Mouse (Mus musculus) embryo, embryonic 9.5 days (tissue): ENCODE data around the gene Urad.

ENCODE experiments used
- DNase-seq: peaks from one replicate; pipeline ENCODE4 v3.0.0-alpha.2; 2017; ENCODE audit errors: extremely low spot score

Urad gene

GRCm38 (mm10) chr5:147300001-147300363 is 22.3 kb downstream of the Urad start:
- DNase-seq: no peak

GRCm38 (mm10) chr5:147299255-147300000 is 22.8 kb downstream of the Urad start:
- peak; percentile 82 for DNase-seq

GRCm38 (mm10) chr5:147297249-147297648 is 25.0 kb downstream of the Urad start:
- DNase-seq: no peak

- peak; percentile 56 for DNase-seq
Measured at GRCm38 (mm10) chr5:147294121-147294520, 28.1 kb downstream of the Urad start.

- peak; percentile 87 for DNase-seq
Measured at GRCm38 (mm10) chr5:147293127-147293910, 28.9 kb downstream of the Urad start.

- no peak for DNase-seq
Measured at GRCm38 (mm10) chr5:147292506-147293120, 29.6 kb downstream of the Urad start.

GRCm38 (mm10) chr5:147291764-147292505 is 30.3 kb downstream of the Urad start:
- DNase-seq: peak; percentile 5

GRCm38 (mm10) chr5:147284365-147284764 is 37.9 kb downstream of the Urad start:
- no peak for DNase-seq

- DNase-seq: no peak
Measured at GRCm38 (mm10) chr5:147277547-147277925, 44.7 kb downstream of the Urad start.

- no peak for DNase-seq
Measured at GRCm38 (mm10) chr5:147276701-147277546, 45.3 kb downstream of the Urad start.

GRCm38 (mm10) chr5:147275761-147276160 is 46.5 kb downstream of the Urad start:
- no peak for DNase-seq

- no peak for DNase-seq
Measured at GRCm38 (mm10) chr5:147274174-147275141, 47.8 kb downstream of the Urad start.

- DNase-seq: peak; percentile 43
Measured at GRCm38 (mm10) chr5:147272808-147273345, 49.4 kb downstream of the Urad start.

- peak; percentile 26 for DNase-seq
Measured at GRCm38 (mm10) chr5:147272046-147272807, 50.0 kb downstream of the Urad start.

- DNase-seq: peak; percentile 33
Measured at GRCm38 (mm10) chr5:147270673-147271655, 51.3 kb downstream of the Urad start.

GRCm38 (mm10) chr5:147269926-147270672 is 52.1 kb downstream of the Urad start, which contains the start of gene Pdx1:
Pdx1 (plus strand) TSS chr5:147269959.
- peak; percentile 60 for DNase-seq

- DNase-seq: no peak
Measured at GRCm38 (mm10) chr5:147269371-147269770, 52.9 kb downstream of the Urad start.
